Mouse (Mus musculus) limb, embryonic 14.5 days (tissue): ENCODE measurements around the gene Tagln3. TPM values are rescaled to one million over a fixed set of nuclear protein-coding genes. Genes with fewer than 3 reads are reported as not detected.
A peak's percentile ranks its signal among the peaks of the same experiment; 100 is the strongest.

Source experiments
- ATAC-seq: fragments of 200-750 bp; cut with Nextera tagmentation; 2 replicates; pipeline ENCODE4 v1.8.0; 2017; ENCODE audit warnings: low read depth, moderate number of reproducible peaks, moderate TSS enrichment; ENCODE audit not compliant: low FRiP score
- DNase-seq: peaks from one replicate; pipeline ENCODE4 v3.0.0-alpha.2; 2015; ENCODE audit warnings: low spot score
- H3K27ac ChIP-seq: fragments of 300-500 bp; sonication (generic); replicated peaks from 2 replicates; pipeline ENCODE4 v1.5.1; 2014; ENCODE audit warnings: low read depth, mild to moderate bottlenecking, low read length, moderate library complexity, mixed read lengths
- H3K27me3 ChIP-seq: fragments of 300-500 bp; sonication (generic); 2 replicates; pipeline ENCODE4 v1.6.1; 2014; ENCODE audit warnings: low read length, mixed read lengths; ENCODE audit not compliant: control insufficient read depth, insufficient read depth
- H3K36me3 ChIP-seq: fragments of 300-500 bp; sonication (generic); 2 replicates; pipeline ENCODE4 v1.6.1; 2014; ENCODE audit warnings: mild to moderate bottlenecking, low read length, moderate library complexity, mixed read lengths; ENCODE audit not compliant: control insufficient read depth, insufficient read depth
- H3K4me1 ChIP-seq: fragments of 300-500 bp; sonication (generic); 2 replicates; pipeline ENCODE4 v1.6.1; 2014; ENCODE audit warnings: antibody characterized with exemption, low read length, mixed read lengths; ENCODE audit not compliant: control insufficient read depth, insufficient read depth
- H3K4me2 ChIP-seq: fragments of 300-500 bp; sonication (generic); replicated peaks from 2 replicates; pipeline ENCODE4 v1.6.1; 2014; ENCODE audit warnings: low read depth, mild to moderate bottlenecking, low read length, moderate library complexity; ENCODE audit not compliant: severe bottlenecking
- H3K4me3 ChIP-seq: fragments of 300-500 bp; sonication (generic); replicated peaks from 2 replicates; pipeline ENCODE4 v1.5.1; 2014; ENCODE audit warnings: low read length
- H3K9ac ChIP-seq: fragments of 300-500 bp; sonication (generic); 2 replicates; pipeline ENCODE4 v1.6.1; 2014; ENCODE audit warnings: mild to moderate bottlenecking, low read depth, low read length, moderate library complexity; ENCODE audit not compliant: severe bottlenecking
- H3K9me3 ChIP-seq: fragments of 300-500 bp; sonication (generic); 2 replicates; pipeline ENCODE4 v1.6.1; 2016; ENCODE audit warnings: low read length; ENCODE audit not compliant: control insufficient read depth
- POLR2A ChIP-seq: fragments of 200-500 bp; IDR thresholded peaks from 2 replicates; pipeline ENCODE4 v1.8.0; 2012; ENCODE audit warnings: inconsistent platforms, mild to moderate bottlenecking, moderate library complexity, borderline replicate concordance; ENCODE audit not compliant: insufficient read depth, insufficient read length; ENCODE audit errors: extremely low read depth
- WGBS: fragments of 180-500 bp; shearing (Covaris S2); extraction: QIAGEN DNeasy Blood & Tissue Kit; methylation state at CpG from one replicate; pipeline ENCODE4 v1.1.7; 2014; 5-methylcytosine and 5-hydroxymethylcytosine counted together
- polyA plus RNA-seq, 2 experiments: library from polyadenylated mRNA; depleted of rRNA in 1 of 2; stranded (reverse) in 1 of 2; unstranded in 1 of 2; fragments of >200 nt; fragmentation: Nextera tagmentation in 1 of 2; extraction: Ambion mirVana in 1 of 2; gene quantifications; 2 replicates each; pipeline versions ENCODE4 v1.2.1 to v1.2.3; 2012 to 2014

The Tagln3 gene
- polyA plus RNA-seq, 2 experiments = 8.1 to 14.6 TPM

DNA sequence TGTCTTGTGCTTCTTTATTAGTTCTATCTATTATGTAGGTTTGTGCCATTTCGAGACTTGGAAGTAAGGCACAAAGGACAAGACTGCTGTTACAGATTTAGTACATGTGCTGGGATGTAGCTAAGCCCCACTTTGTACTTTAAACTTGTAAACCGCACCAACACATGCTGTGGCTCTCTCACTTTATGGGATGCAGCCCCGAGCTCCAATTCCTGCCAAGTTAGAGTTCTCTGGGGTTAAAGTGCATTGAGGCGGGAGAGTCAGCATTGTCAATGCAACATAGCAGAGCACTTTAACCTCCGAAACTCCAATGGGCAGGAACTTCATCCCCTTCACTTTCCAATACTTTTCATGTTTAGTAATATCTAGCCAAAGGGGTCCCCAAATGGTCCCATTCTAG lies 4.8 kb upstream of the Tagln3 start:
- no peaks in the 10 kb centered on the region for H3K9me3 ChIP-seq
- no peak for ATAC-seq
- WGBS = 59% methylated on average over 5 of the region's 5 CpGs
- peaks cover 27% of the 10 kb centered on the region for H3K36me3 ChIP-seq
- H3K4me2 ChIP-seq = no peak overlapping the region
- H3K4me1 ChIP-seq = no peaks in the 10 kb centered on the region
- H3K9ac ChIP-seq = no peak overlapping the region
- H3K27ac ChIP-seq = no peak overlapping the region
- H3K27me3 ChIP-seq = no peaks in the 10 kb centered on the region
- no peak overlapping the region for H3K4me3 ChIP-seq
- DNase-seq = no peak
- no peak for TF ChIP-seq POLR2A

DNA sequence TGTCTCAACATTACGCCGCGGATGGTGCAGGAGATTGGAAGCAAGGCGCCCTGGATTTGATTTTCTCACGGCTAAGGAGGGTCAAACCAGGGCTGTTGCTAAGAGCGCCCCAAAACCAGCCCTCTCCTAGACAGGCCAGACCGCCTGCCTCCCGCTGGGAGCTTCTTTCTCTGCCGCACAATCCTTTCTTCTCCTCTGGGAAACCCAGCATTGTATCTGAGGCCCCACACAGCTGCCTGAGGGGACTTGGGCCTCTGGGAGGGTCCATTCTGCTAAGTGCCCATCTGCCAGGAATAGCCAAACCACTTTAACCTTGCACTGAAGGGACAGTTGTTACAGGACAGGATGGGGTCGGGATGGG lies 314 bp upstream of the Tagln3 start:
- Histone ChIP-seq H3K27ac (no peak overlapping the region), H3K9me3 (no peaks in the 10 kb centered on the region), H3K36me3 (no peaks in the 10 kb centered on the region), H3K4me1 (no peaks in the 10 kb centered on the region), H3K4me2 (peak overlapping the region; percentile 92), H3K27me3 (no peaks in the 10 kb centered on the region), H3K4me3 (peak overlapping the region; percentile 51), H3K9ac (peak overlapping the region; percentile 64)
- ATAC-seq = peak; percentile 43; the same call in 1 of the 2 replicates
- no peak for TF ChIP-seq POLR2A
- no peak for DNase-seq
- 2% methylated on average over 10 of the region's 10 CpGs for WGBS

DNA sequence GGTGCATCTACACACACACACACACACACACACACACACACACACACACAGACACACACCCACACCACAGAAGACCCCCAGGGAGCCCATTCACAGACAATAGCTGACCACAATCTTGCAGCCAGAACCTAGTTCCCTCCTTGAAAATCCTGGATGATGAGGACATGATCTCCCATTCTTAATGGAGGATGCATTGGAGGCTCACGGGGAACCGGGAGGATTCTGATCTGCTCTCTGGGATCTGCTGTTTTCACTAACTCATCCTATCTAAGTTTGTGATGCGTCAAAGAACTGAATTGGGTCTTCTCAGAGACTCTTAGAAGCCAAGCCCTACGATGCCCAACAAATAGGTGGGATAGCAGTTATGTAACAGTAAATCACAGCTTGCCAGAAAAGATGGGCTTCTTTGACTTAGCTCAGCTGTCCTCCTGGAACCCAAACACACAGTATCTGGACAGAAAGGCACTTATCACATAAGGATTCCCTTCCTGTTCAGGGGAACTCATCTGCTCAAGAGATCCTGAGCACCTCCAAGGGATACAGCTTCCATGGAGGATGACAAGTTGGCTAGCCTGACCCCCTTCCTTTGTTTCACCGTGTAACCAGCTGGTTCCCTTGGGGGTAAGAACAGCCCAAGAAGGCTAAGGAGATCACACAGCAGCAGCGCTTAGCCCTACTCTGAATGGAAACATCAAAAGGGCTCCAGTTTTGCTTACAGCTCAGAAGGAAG lies 1.1 kb downstream of the Tagln3 start:
- peak overlapping the region; percentile 51 for H3K4me3 ChIP-seq
- no peak overlapping the region for H3K27ac ChIP-seq
- H3K9me3 ChIP-seq = no peaks in the 10 kb centered on the region
- ATAC-seq (no peak), DNase-seq (no peak)
- no peaks in the 10 kb centered on the region for H3K36me3 ChIP-seq
- TF ChIP-seq POLR2A = no peak
- H3K9ac ChIP-seq = peak overlapping the region; percentile 64
- no peaks in the 10 kb centered on the region for H3K4me1 ChIP-seq
- no peaks in the 10 kb centered on the region for H3K27me3 ChIP-seq
- 56% methylated on average over 6 of the region's 6 CpGs for WGBS
- H3K4me2 ChIP-seq = peak overlapping the region; percentile 92

DNA sequence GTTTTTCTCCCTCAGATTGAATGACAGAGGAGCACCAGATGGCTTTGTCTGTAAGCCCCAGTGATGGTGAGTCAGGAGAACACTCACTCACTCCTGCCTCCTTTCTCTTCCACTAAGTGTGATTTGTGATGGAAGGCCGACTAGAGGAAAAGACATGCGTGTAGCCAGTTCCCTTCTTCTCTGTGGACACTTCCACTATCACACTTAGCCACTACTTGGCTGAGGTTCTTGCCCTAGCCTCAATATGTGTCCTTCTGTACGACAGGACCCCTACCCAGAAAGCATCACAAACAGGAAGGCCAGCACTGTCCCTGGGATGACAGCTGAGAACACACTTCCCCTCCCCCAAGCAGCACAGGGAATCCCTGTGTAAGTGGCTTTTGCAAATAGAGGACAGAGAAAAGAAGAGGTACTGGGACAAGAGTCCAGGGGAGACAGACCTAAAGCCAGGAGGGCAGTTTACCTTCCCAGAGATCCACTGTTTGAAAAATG lies 1.9 kb downstream of the Tagln3 start:
- ATAC-seq (no peak), DNase-seq (no peak)
- TF ChIP-seq POLR2A = no peak
- no peaks in the 10 kb centered on the region for H3K4me1 ChIP-seq
- H3K9me3 ChIP-seq = no peaks in the 10 kb centered on the region
- H3K27me3 ChIP-seq = no peaks in the 10 kb centered on the region
- no peak overlapping the region for H3K9ac ChIP-seq
- H3K27ac ChIP-seq = no peak overlapping the region
- H3K4me3 ChIP-seq = no peak overlapping the region
- WGBS = 80% methylated on average over 3 of the region's 3 CpGs
- H3K4me2 ChIP-seq = no peak overlapping the region
- no peaks in the 10 kb centered on the region for H3K36me3 ChIP-seq

DNA sequence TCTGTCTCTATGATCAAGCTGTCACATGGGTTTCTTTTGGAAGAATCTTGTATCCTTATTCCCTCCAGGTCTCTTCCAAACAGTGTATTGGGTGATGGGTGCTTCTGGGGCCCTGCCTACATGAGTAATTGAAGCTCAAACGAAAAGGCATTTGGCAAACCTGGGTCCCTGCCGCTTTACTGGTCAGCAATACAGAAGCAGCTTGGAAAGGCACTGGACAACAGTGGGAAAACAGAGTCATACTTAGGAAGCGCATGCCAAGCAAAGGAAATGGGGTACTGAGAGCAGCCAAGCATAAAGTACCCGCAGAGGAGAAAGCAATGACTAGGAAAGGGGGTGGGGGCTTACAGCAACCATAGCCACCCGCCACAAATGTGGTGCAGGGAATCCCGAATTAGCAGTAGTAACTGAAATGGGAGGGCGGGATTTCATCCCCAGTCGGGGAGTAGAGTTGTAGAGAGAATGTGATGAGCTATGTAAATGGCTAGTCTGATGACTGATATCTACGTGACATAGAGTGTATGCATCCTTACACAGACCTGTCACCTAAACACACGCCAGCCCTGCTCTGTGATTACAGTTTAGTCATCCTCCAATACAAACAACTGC lies 4.3 kb downstream of the Tagln3 start:
- H3K9me3 ChIP-seq = no peaks in the 10 kb centered on the region
- H3K4me3 ChIP-seq = no peak overlapping the region
- H3K4me2 ChIP-seq = no peak overlapping the region
- no peak for TF ChIP-seq POLR2A
- DNase-seq = no peak
- WGBS = 90% methylated on average over 10 of the region's 10 CpGs
- no peak overlapping the region for H3K9ac ChIP-seq
- no peaks in the 10 kb centered on the region for H3K36me3 ChIP-seq
- H3K27me3 ChIP-seq = no peaks in the 10 kb centered on the region
- H3K4me1 ChIP-seq = no peaks in the 10 kb centered on the region
- H3K27ac ChIP-seq = no peak overlapping the region
- no peak for ATAC-seq
